Mouse (Mus musculus): Measurements from ENCODE around the gene Vwa3b. TPM values are rescaled to one million over a fixed set of nuclear protein-coding genes. Genes with fewer than 3 reads are reported as not detected.

Vwa3b gene
- polyA plus RNA-seq, 1 experiment: not detected

GRCm38 (mm10) chr1:37207743-37208142 is 181.3 kb downstream of the Vwa3b start:
- TF ChIP-seq MYOG (IDR thresholded peaks at IDR 0.05; ENCODE audit: control insufficient read depth in 1 of 3, insufficient read depth in 1 of 3, insufficient read length in 2 of 3, low read depth in 2 of 3): no peak
- no peak for TF ChIP-seq SRF (IDR thresholded peaks at IDR 0.05; ENCODE audit: control insufficient read depth, insufficient read length, low read depth)
- no peak for TF ChIP-seq TCF12 (IDR thresholded peaks at IDR 0.05; ENCODE audit: insufficient read depth, poor library complexity, severe bottlenecking)
- no peak for TF ChIP-seq MAX (IDR thresholded peaks at IDR 0.05; ENCODE audit: low read depth)
- no peak for TF ChIP-seq MYOD1 (IDR thresholded peaks at IDR 0.05; ENCODE audit: control insufficient read depth in 1 of 3, insufficient read length in 2 of 3, low read depth in 2 of 3)
- TF ChIP-seq TCF3 (IDR thresholded peaks at IDR 0.05; ENCODE audit: insufficient read length, low read depth): no peak
- TF ChIP-seq POLR2AphosphoS2 (IDR thresholded peaks at IDR 0.05; ENCODE audit: insufficient read length, low read depth): no peak
- TF ChIP-seq E2F4 (IDR thresholded peaks at IDR 0.05; ENCODE audit: insufficient read depth): no peak
- TF ChIP-seq POLR2A (IDR thresholded peaks at IDR 0.05; ENCODE audit: insufficient read length, low read depth): no peak
- TF ChIP-seq USF1 (IDR thresholded peaks at IDR 0.05; ENCODE audit: low read depth): no peak
- TF ChIP-seq CEBPB (IDR thresholded peaks at IDR 0.05; ENCODE audit: insufficient read depth, poor library complexity, severe bottlenecking): no peak
- TF ChIP-seq REST (IDR thresholded peaks at IDR 0.05; ENCODE audit: insufficient read depth, insufficient read length): no peak
- H3ac ChIP-seq (ENCODE audit: control insufficient read depth, insufficient read length): no peak overlapping the region

GRCm38 (mm10) chr1:37212375-37212774 is 186.0 kb downstream of the Vwa3b start:
- H3K4me2 ChIP-seq (ENCODE audit: low read depth): no peak overlapping the region
- H3K36me3 ChIP-seq (ENCODE audit: control insufficient read depth, insufficient read depth): no peaks in the 10 kb centered on the region
- H3K4me3 ChIP-seq: no peak overlapping the region
- H3K79me2 ChIP-seq (ENCODE audit: control insufficient read depth, insufficient read depth): no peaks in the 10 kb centered on the region
- H3K27me3 ChIP-seq (ENCODE audit: control insufficient read depth, insufficient read depth, insufficient read length): no peaks in the 10 kb centered on the region
- no peak overlapping the region for H3ac ChIP-seq (ENCODE audit: control insufficient read depth, insufficient read length)
- TF ChIP-seq MYOG (IDR thresholded peaks at IDR 0.05; ENCODE audit: control insufficient read depth in 1 of 3, insufficient read depth in 1 of 3, insufficient read length in 2 of 3, low read depth in 2 of 3) (no peak), POLR2AphosphoS2 (IDR thresholded peaks at IDR 0.05; ENCODE audit: insufficient read length, low read depth) (no peak), REST (IDR thresholded peaks at IDR 0.05; ENCODE audit: insufficient read depth, insufficient read length) (no peak), SRF (IDR thresholded peaks at IDR 0.05; ENCODE audit: control insufficient read depth, insufficient read length, low read depth) (no peak), MAX (IDR thresholded peaks at IDR 0.05; ENCODE audit: low read depth) (no peak), MYOD1 (IDR thresholded peaks at IDR 0.05; ENCODE audit: control insufficient read depth in 1 of 3, insufficient read length in 2 of 3, low read depth in 2 of 3) (no peak), CEBPB (IDR thresholded peaks at IDR 0.05; ENCODE audit: insufficient read depth, poor library complexity, severe bottlenecking) (no peak), POLR2A (IDR thresholded peaks at IDR 0.05; ENCODE audit: insufficient read length, low read depth) (no peak), USF1 (IDR thresholded peaks at IDR 0.05; ENCODE audit: low read depth) (no peak), E2F4 (IDR thresholded peaks at IDR 0.05; ENCODE audit: insufficient read depth) (no peak), TCF12 (IDR thresholded peaks at IDR 0.05; ENCODE audit: insufficient read depth, poor library complexity, severe bottlenecking) (no peak), TCF3 (IDR thresholded peaks at IDR 0.05; ENCODE audit: insufficient read length, low read depth) (no peak)

More at GRCm38 (mm10) chr1:37207743-37208142, 181.3 kb downstream of the Vwa3b start:
- no peak overlapping the region for H3K4me3 ChIP-seq
- no peaks in the 10 kb centered on the region for H3K36me3 ChIP-seq (ENCODE audit: control insufficient read depth, insufficient read depth)
- no peaks in the 10 kb centered on the region for H3K79me2 ChIP-seq (ENCODE audit: control insufficient read depth, insufficient read depth)
- no peaks in the 10 kb centered on the region for H3K27me3 ChIP-seq (ENCODE audit: control insufficient read depth, insufficient read depth, insufficient read length)
- no peak overlapping the region for H3K4me2 ChIP-seq (ENCODE audit: low read depth)

DNA sequence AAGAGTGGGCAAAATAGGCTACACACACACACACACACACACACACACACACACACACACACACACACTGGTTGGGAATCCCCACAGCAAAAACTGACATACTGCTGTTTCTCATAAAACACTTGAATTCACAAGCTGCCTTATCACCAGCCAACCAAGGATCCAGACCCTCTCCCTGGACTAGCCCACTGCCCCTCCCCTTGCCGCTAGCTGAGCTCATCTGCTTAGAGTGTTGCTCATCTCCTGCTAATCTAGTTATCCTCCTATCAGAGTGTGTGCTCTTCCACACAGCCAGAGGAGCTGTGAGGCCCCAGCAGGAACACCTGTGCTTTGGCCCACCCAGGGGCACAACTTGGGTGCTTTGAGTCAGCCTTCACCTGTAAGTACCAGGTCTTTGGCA is 187.7 kb downstream of the Vwa3b start, which contains the start of gene Cnga3:
Gene Cnga3 (plus strand): TSS at position 291 of the 400 bp plus-strand sequence.
- Histone ChIP-seq H3K27me3 (ENCODE audit: control insufficient read depth, insufficient read depth, insufficient read length) (no peaks in the 10 kb centered on the region), H3K4me3 (no peak within 1 kb of the TSS), H3K4me2 (ENCODE audit: low read depth) (no peak within 1 kb of the TSS), H3ac (ENCODE audit: control insufficient read depth, insufficient read length) (no peak within 1 kb of the TSS), H3K79me2 (ENCODE audit: control insufficient read depth, insufficient read depth) (no peaks in the 10 kb centered on the region), H3K36me3 (ENCODE audit: control insufficient read depth, insufficient read depth) (no peaks in the 10 kb centered on the region)
- TF ChIP-seq MAX (IDR thresholded peaks at IDR 0.05; ENCODE audit: low read depth) (no peak), REST (IDR thresholded peaks at IDR 0.05; ENCODE audit: insufficient read depth, insufficient read length) (no peak), TCF3 (IDR thresholded peaks at IDR 0.05; ENCODE audit: insufficient read length, low read depth) (no peak), TCF12 (IDR thresholded peaks at IDR 0.05; ENCODE audit: insufficient read depth, poor library complexity, severe bottlenecking) (no peak), MYOD1 (IDR thresholded peaks at IDR 0.05; ENCODE audit: control insufficient read depth in 1 of 3, insufficient read length in 2 of 3, low read depth in 2 of 3) (no peak), CEBPB (IDR thresholded peaks at IDR 0.05; ENCODE audit: insufficient read depth, poor library complexity, severe bottlenecking) (no peak), POLR2A (IDR thresholded peaks at IDR 0.05; ENCODE audit: insufficient read length, low read depth) (no peak)

DNA sequence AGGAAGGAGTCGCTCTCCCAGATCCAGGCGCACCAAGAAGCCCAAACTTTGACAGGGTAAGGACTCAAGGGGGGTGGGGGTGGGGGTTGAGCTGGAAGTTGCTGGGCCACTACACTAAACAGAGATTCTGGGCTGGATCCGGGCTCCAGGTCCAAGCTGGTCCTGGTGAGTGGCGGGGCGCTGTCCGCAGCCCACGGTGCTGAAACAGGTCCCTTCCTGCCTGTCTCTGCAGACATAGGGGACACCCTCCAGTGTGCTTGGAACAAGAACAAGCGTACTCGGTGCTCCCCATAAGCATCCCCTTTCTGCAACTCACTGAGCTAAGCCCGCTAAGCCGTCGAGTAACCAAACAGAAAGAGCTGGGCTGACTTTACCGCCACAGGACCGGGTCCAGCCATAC is 192.0 kb downstream of the Vwa3b start:
- Histone ChIP-seq H3K36me3 (ENCODE audit: control insufficient read depth, insufficient read depth) (no peaks in the 10 kb centered on the region), H3K27me3 (ENCODE audit: control insufficient read depth, insufficient read depth, insufficient read length) (no peaks in the 10 kb centered on the region), H3ac (ENCODE audit: control insufficient read depth, insufficient read length) (no peak overlapping the region), H3K4me2 (ENCODE audit: low read depth) (no peak overlapping the region), H3K79me2 (ENCODE audit: control insufficient read depth, insufficient read depth) (no peaks in the 10 kb centered on the region), H3K4me3 (no peak overlapping the region)
- TF ChIP-seq REST (IDR thresholded peaks at IDR 0.05; ENCODE audit: insufficient read depth, insufficient read length) (peak; percentile 85), MYOG (IDR thresholded peaks at IDR 0.05; ENCODE audit: control insufficient read depth in 1 of 3, insufficient read depth in 1 of 3, insufficient read length in 2 of 3, low read depth in 2 of 3) (no peak)

DNA sequence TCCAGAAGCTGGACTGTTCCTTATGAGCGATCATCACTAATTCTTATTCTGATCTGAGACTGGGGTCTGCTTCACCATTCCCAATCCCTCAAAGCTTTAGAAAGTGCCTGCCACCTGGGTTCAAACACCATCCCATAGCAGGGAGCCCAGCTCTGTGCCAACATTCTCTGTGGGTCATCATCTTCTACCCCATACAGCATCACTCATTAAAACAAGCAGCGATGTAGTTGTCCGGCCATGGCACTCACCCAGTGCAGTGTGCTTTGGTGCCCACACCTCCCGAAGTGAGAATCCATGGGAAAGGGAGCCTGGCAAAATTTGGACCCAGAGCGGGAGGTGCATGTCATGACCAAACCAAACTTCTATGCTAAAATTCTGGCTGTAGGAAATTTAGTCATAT is 193.2 kb downstream of the Vwa3b start:
- no peaks in the 10 kb centered on the region for H3K27me3 ChIP-seq (ENCODE audit: control insufficient read depth, insufficient read depth, insufficient read length)

More for the DNA sequence above, 193.2 kb downstream of the Vwa3b start:
- Histone ChIP-seq H3K79me2 (ENCODE audit: control insufficient read depth, insufficient read depth) (no peaks in the 10 kb centered on the region), H3ac (ENCODE audit: control insufficient read depth, insufficient read length) (no peak overlapping the region), H3K4me3 (no peak overlapping the region), H3K4me2 (ENCODE audit: low read depth) (no peak overlapping the region), H3K36me3 (ENCODE audit: control insufficient read depth, insufficient read depth) (no peaks in the 10 kb centered on the region)
- TF ChIP-seq MYOG (IDR thresholded peaks at IDR 0.05; ENCODE audit: control insufficient read depth in 1 of 3, insufficient read depth in 1 of 3, insufficient read length in 2 of 3, low read depth in 2 of 3): no peak
- TF ChIP-seq SRF (IDR thresholded peaks at IDR 0.05; ENCODE audit: control insufficient read depth, insufficient read length, low read depth): no peak
- TF ChIP-seq POLR2A (IDR thresholded peaks at IDR 0.05; ENCODE audit: insufficient read length, low read depth): no peak
- no peak for TF ChIP-seq POLR2AphosphoS2 (IDR thresholded peaks at IDR 0.05; ENCODE audit: insufficient read length, low read depth)
- TF ChIP-seq USF1 (IDR thresholded peaks at IDR 0.05; ENCODE audit: low read depth): no peak
- TF ChIP-seq CEBPB (IDR thresholded peaks at IDR 0.05; ENCODE audit: insufficient read depth, poor library complexity, severe bottlenecking): no peak
- no peak for TF ChIP-seq TCF3 (IDR thresholded peaks at IDR 0.05; ENCODE audit: insufficient read length, low read depth)
- no peak for TF ChIP-seq TCF12 (IDR thresholded peaks at IDR 0.05; ENCODE audit: insufficient read depth, poor library complexity, severe bottlenecking)
- TF ChIP-seq MAX (IDR thresholded peaks at IDR 0.05; ENCODE audit: low read depth): no peak
- no peak for TF ChIP-seq REST (IDR thresholded peaks at IDR 0.05; ENCODE audit: insufficient read depth, insufficient read length)
- no peak for TF ChIP-seq MYOD1 (IDR thresholded peaks at IDR 0.05; ENCODE audit: control insufficient read depth in 1 of 3, insufficient read length in 2 of 3, low read depth in 2 of 3)
- TF ChIP-seq E2F4 (IDR thresholded peaks at IDR 0.05; ENCODE audit: insufficient read depth): no peak

Measured in myocyte (in vitro differentiated cells).